Mouse (Mus musculus) brain, embryonic 18.5 days (tissue): ENCODE results near the gene Ccdc191.

Source experiments
- DNase-seq: peaks from one replicate; pipeline ENCODE4 v3.0.0-alpha.2; 2012; ENCODE audit warnings: low read depth, low spot score

Gene Ccdc191

DNA sequence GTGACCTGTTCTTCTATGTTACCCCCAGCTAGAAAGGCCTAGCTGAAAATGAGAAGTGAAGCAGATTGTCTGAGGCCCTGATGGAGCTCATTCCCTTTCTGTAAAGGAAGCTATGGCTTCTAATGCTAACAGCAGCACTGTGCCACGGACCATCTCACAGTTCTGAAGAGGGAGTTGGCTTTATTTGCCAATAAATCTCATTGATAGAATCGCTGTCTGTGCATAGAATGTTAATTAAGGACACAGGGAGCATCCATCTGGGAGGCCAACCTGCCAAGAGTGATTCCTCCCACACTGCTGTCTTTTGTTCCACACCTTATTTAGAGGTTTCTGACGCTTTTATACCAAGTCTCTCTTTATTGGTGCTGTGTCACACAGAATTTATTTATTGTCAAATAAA is 41.9 kb downstream of the Ccdc191 start:
- DNase-seq, result no peak

DNA sequence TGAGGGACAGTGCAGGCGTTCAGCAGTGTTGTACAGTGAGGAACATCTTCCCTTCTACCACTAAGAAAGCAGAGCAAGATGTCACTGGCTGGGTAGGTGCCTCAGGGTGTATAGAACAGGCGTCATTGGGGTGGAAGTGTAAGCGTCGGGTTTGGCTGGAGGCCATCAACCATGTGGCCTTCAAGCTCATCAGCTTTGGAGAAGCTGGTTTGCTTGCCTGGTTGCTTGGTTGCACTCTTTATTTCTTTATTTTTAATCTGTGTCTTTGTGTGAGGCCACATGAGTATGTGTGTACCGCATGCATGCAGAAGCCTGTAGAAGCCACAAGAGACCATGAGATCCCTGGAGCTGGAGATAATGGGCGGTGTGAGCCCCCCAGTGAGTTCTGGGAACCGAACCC is 42.7 kb downstream of the Ccdc191 start:
- DNase-seq, result no peak

- DNase-seq, result no peak
These were observed 43.4 kb downstream of the Ccdc191 start for GRCm38 (mm10) chr16:43933041-43933440.

DNA sequence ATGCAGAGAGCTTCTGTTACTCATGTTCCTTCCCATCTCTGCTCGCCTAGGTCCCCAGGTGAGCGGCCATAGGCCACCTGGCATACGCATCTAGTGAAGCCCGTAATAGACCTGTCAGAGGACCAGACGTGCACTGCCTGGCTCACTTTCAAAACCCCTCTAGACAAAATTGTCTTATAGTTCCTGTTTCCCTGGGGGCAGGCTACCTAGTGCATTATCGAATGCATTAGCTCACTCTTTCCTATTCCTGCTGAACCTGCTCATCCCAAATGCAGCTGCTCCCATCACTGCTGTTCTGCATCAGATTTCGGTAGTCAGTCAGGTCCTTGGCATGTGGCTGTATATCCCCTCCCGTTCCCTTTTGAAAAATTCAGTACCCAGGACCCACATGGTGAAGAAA is 45.3 kb downstream of the Ccdc191 start:
- no peak for DNase-seq

- no peak for DNase-seq
These were observed 45.8 kb downstream of the Ccdc191 start for GRCm38 (mm10) chr16:43935367-43935766.

DNA sequence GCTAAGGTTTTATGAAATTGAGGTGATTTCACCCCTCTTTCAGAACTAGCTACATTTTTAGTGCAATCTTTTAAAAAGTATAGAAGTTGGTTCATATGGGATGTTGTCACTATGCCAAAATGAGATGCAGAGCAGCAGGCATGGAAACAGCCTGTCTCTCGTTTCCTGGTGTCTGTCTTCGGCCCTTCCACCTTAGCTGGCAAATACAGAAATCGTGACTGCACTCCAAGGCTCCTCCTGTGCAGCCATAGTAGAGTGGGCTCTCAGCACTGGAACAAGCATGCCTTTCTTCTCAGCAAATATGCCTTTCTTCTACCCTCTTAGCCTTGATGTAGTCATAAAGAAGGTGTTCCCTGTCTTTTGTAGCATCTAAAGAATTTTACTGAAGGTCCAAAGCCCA is 46.3 kb downstream of the Ccdc191 start:
- DNase-seq, result no peak

DNA sequence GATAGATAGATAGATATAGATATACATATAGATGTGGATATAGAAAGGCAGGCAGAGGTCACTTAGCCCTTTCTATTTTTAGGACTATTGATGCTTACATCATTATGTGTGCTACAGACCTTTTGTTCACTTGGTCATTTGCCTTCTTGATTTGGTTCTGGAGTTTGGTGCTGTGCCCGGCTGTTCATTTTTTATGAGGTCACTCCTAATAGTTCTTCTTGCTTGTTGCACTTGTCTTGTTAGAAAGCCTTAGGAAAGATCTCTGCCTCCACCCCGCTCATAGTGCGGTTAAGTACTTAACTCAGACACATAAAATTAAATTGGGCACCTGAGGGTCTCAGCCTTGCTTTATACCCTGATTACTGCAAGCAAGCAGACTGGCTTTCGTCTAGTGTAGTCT is 51.2 kb downstream of the Ccdc191 start:
- no peak for DNase-seq

DNA sequence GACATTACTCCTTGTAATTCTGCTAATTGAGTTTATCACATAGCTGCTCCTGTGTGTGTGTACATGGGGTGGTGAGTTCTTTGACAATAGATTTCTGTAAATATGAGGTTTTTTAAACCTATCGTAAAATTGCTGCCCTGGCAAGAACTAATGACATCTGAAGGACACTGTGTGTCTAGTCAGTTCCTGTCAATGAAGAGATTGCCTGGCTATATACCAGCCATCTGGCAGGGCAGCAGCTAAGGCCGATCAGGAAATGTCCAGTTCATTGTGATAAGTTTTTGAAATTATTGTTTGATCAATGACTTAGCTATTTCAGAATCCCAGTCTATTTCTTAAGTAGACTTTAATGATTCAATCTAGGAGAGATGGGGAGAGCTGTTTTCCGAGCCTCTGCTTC is 55.8 kb downstream of the Ccdc191 start:
- DNase-seq, result no peak

GRCm38 (mm10) chr16:43945869-43946268 is 56.3 kb downstream of the Ccdc191 start:
- DNase-seq, result no peak

DNA sequence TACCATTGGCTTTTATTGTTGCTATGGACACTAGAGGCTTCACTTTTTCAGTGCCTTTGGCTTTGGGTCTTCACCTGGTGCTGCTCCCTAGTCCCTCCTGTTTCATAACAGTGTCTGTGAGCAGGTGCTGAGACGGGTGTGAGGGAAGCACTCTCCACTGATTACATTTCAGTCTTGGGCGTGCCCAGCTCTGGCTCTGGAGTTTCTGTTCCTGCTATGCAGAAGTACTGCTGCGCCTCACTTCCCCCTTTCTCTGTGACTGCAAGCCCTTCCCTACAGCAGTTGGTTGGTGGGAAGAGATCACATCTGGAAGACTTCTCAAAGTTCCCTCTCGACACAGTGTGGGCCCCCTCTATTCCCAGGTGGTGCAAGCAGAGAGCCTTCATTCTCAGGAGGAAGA is 62.0 kb downstream of the Ccdc191 start:
- DNase-seq, result no peak

DNA sequence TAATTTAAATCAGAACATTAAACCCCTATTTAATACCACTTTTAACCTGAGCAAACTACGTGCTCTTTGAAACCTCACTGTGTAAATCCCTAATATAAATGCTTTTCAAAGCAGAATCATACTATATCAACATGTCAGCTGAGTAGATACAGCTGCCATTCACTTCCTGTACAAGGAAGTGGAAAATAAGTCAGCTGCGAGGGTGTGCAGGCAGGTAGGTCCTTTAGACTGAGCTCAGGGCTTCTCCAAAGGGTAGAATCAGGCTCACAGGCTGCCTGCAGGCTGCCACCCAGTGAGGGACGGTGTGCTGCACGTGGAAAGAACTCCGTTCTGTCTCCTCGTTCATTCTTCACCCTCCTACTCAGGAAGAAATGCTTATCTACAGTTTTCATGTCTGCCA is 65.3 kb downstream of the Ccdc191 start:
- no peak for DNase-seq

GRCm38 (mm10) chr16:43958038-43958437 is 68.4 kb downstream of the Ccdc191 start:
- DNase-seq, result no peak

DNA sequence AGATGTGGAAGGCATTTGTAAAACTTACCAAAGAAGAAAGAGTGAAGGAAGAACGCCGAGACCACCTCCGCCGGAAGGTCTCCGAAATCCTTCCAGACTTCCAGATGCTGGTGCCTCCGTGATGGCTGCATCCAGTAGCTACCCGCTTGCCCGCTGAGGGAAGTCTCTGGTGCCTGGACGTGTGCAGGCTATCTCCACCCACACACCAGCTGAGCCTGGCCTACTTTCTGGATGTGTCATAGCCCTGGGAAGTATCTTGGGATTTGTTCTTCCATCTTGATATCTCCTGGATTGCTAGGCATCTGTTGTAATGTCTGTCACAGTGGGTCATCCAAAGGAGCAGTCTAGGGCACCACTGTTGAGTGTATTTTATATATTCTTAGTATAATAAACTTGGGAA is 73.7 kb downstream of the Ccdc191 start:
- DNase-seq, result no peak

- no peak for DNase-seq
These were observed 74.2 kb downstream of the Ccdc191 start for GRCm38 (mm10) chr16:43963780-43964179.

DNA sequence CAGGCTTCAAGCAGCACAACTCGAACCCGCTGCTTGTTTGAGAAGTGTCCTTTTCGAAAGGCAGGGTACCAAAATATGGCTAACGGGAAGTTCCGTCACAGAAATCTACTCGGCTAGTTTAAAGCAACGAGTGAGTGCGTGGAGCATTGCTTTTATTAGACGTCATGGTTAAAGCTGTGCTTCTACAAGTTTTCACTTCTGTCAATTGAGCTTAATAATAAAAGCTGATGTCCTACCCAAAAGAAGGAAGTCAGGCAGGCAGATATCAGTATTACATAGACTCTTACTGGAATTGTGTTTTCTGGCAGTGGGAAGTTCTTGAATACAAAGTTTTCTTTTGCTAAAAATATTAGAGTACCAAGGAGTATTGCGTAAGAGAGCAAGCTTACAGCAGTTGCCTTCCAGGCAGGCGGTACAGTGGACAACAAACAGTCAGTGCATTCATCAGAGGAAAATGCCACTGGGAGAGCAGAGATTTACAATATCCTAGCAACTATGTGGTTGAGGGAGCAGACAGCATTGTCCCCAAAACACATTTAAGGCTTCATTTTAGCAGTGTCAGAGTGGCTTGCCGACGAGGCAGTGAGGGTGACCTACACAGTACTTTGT is 76.3 kb downstream of the Ccdc191 start:
- DNase-seq, result no peak

DNA sequence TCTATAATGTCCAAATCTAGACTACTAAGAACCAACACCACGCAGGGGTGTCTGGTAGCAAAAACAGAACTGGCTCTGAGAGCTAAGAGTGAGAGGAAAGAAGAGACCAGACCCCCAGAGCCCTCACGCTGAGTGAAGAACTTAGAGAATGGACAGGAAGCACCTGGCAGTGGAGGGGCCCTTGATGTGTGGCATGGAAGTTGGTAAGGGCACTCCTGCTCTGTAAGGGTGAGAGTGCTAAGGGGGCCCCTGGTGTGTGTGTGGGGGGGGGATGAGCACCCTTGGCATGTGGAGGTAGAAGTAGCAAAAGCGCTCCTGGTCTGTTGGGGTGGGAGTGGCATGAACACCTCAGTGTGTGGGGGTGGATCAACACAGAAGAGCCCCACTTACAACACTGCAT is 80.8 kb downstream of the Ccdc191 start:
- no peak for DNase-seq

DNA sequence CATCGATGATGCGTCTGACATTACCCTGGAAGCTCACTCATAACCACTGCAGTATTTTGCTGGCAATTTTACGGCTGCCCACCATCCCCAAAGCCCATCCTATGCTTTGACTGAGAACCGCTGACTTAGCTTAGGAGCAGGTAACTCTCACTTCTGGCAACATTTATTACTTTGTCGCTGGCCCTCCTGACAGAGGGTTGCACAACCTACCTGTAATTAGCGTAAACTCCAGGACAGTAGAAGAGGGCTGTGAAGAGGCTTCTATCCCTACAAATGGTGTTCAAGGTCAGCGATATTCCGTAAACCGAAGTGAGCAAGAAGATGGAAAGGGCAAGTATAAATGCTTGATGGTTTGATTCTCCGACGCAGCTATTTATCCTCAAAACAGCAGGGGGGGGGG is 81.6 kb downstream of the Ccdc191 start:
- DNase-seq, result no peak

DNA sequence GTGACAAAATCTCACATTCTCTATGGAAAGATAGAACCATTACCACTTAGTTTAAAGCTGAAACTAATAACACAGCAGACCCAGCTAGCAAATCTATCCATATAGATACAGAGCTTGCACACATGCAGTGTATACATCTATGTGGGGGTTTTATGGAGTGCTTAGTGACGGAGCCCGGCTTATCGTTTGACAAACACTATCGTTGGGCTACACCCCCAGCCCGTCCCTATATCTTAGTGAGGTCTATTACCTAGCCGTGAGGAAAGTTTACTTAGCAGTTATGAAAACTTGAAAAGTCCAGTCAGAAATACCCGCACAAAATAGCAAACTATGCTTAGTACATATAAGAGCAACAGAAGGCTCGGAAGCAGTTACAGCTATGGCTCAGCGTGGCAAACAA is 82.1 kb downstream of the Ccdc191 start:
- DNase-seq, result no peak

- no peak for DNase-seq
These were observed 82.8 kb downstream of the Ccdc191 start for GRCm38 (mm10) chr16:43972391-43972790.

- no peak for DNase-seq
These were observed 83.5 kb downstream of the Ccdc191 start for GRCm38 (mm10) chr16:43973147-43973546.

DNA sequence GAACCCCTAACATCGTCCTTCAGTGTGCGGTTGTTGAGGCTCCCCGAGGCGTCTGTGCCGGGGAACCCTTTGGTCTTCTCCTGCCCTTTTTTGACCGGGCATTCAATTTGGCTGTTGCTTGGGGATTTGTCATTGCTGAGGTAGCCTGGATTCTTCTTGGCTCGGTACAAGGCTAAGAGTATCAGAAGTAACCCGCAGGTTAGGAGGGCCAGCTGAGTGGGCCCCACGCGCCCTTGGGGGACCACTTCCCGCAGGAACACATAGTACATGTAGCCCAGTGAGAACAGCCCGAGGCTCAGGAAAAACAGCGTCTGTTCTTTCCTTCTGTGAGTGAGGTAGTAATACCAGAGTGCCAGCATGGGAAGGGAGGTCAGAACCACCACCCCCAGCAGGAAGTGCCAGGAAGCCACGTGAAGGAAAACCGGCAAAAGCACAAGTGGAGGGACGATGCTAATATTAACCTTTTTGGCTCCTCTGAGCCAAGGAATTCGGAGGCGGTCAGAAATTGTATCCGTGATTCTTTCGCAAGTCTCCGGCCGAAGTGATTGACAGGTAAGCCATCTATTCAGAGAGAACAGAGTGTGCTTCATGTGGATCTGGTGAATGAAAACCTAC is 84.1 kb downstream of the Ccdc191 start:
- no peak for DNase-seq

DNA sequence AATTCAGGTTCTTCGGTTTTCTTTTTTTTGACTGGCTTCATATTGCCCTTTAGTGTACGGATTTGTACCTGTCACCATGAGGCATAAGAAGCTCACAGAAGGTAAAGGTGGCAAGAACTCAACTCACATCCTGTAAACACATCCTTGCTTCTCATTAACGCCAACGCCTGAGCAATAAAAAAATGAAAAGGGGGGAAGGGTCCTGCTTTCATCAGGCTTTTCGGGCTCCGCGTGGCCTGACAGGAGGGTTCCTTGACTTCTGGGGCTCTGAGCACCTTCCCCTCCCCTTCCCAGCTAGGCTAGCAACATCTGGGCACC is 89.4 kb downstream of the Ccdc191 start:
- no peak for DNase-seq

GRCm38 (mm10) chr16:43979328-43980109 is 89.9 kb downstream of the Ccdc191 start, which contains the start of gene Zdhhc23:
Zdhhc23 (minus strand) TSS chr16:43979791.
- DNase-seq, result no peak
